Mouse (Mus musculus) heart, embryonic 16.5 days (tissue): Measurements from ENCODE around the gene Arfgap2. TPM values are rescaled to one million over a fixed set of nuclear protein-coding genes. Genes with fewer than 3 reads are reported as not detected.
"Not testable (repeated sequence)": the region's sequence is repeated elsewhere in the genome, so short reads cannot be mapped to it uniquely, and the experiment has no call there.

Source experiments
- ATAC-seq: fragments of 200-750 bp; cut with Nextera tagmentation; replicated peaks from 2 replicates; pipeline ENCODE4 v1.8.0; 2017; ENCODE audit warnings: moderate number of reproducible peaks; ENCODE audit not compliant: insufficient read depth, low FRiP score; ENCODE audit errors: extremely low read depth
- H3K27ac ChIP-seq: fragments of 300-500 bp; sonication (generic); 2 replicates; pipeline ENCODE4 v1.5.1; 2014; ENCODE audit warnings: mild to moderate bottlenecking, low read length, control low read depth, moderate library complexity
- H3K27me3 ChIP-seq: fragments of 300-500 bp; sonication (generic); 2 replicates; pipeline ENCODE4 v1.6.1; 2014; ENCODE audit warnings: low read length, mixed read lengths; ENCODE audit not compliant: control insufficient read depth, insufficient read depth
- H3K36me3 ChIP-seq: fragments of 300-500 bp; sonication (generic); 2 replicates; pipeline ENCODE4 v1.6.1; 2014; ENCODE audit not compliant: control insufficient read depth, insufficient read depth
- H3K4me1 ChIP-seq: fragments of 300-500 bp; sonication (generic); 2 replicates; pipeline ENCODE4 v1.6.1; 2014; ENCODE audit warnings: low read length, mixed read lengths; ENCODE audit not compliant: control insufficient read depth, insufficient read depth
- H3K4me2 ChIP-seq: fragments of 300-500 bp; sonication (generic); 2 replicates; pipeline ENCODE4 v1.6.1; 2014; ENCODE audit warnings: low read depth, mild to moderate bottlenecking, control low read depth, low read length
- H3K4me3 ChIP-seq: fragments of 300-500 bp; sonication (generic); 2 replicates; pipeline ENCODE4 v1.5.1; 2014; ENCODE audit warnings: mild to moderate bottlenecking, control low read depth, low read length
- H3K9ac ChIP-seq: fragments of 300-500 bp; sonication (generic); 2 replicates; pipeline ENCODE4 v1.6.1; 2014; ENCODE audit warnings: low read length, control low read depth
- H3K9me3 ChIP-seq: fragments of 300-500 bp; sonication (generic); replicated peaks from 2 replicates; pipeline ENCODE4 v1.6.1; 2016; ENCODE audit warnings: low read length; ENCODE audit not compliant: control insufficient read depth
- WGBS: fragments of 180-500 bp; shearing (Covaris S2); extraction: QIAGEN DNeasy Blood & Tissue Kit; methylation state at CpG from one replicate; pipeline ENCODE4 v1.1.7; 2014; 5-methylcytosine and 5-hydroxymethylcytosine counted together
- polyA plus RNA-seq: library from polyadenylated mRNA; unstranded; fragments of >200 nt; fragmentation: Nextera tagmentation; extraction: Ambion mirVana; gene quantifications from 2 replicates; pipeline ENCODE4 v1.2.1, GENCODE M21; 2015

Arfgap2 gene
- polyA plus RNA-seq: 64.9 and 68.9 TPM in 2 replicates

DNA sequence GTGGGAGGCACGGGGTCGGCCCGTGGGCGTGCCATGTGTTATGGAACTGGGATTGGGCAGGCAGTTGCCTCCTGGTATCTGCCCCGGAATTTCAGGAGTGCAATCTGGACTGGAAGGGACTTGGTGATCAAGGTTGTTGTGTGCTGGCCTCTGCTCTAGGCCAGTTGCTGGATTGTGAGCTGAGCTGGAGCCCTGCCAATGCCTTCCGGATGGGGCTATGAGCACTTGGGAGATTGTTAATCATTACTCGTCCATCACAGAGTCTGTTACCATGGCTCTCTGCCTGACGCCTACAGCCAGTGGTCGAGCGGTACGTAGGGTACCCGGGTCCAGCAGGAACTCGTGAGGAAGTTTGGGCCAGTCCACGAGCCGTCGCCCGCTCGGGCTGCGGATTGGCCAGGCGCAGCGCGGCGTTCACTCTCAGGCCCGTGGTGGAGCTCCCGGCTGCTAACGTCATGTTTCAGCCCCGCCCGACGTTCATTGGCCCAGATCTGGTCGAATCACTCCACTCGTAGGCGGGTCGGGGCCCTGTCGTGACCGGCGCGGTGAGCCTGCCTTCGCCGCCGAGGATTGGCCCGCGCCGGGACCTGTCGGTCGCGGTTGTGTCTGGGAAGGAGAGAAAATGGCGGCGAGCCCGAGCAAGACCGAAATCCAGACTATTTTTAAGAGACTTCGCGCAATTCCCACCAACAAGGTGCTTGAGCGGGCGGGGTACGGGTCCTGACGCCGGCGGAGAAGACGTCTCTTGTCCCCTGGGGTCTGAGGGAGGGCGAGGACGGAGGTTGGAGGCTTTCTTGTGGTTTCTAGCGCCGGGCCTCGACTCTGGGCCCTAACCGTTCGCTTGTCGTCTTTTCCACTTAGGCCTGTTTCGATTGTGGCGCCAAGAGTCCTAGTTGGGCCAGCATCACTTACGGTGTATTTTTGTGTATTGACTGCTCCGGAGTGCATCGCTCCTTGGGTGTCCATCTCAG, at the start of gene Arfgap2:
Gene Arfgap2 (plus strand): TSS at position 264 of the 971 bp plus-strand sequence.
- peak; percentile 99 for ATAC-seq
- Histone ChIP-seq H3K4me1 (peaks cover 12% of the 10 kb centered on the region), H3K36me3 (peaks cover 40% of the 10 kb centered on the region), H3K27me3 (no peaks in the 10 kb centered on the region), H3K27ac (peak within 1 kb of the TSS; percentile 91), H3K4me2 (peak within 1 kb of the TSS; percentile 74), H3K9ac (peak within 1 kb of the TSS; percentile 93), H3K9me3 (no peaks in the 10 kb centered on the region), H3K4me3 (peak within 1 kb of the TSS; percentile 86)
- under 1% methylated on average over 72 of the region's 72 CpGs for WGBS

DNA sequence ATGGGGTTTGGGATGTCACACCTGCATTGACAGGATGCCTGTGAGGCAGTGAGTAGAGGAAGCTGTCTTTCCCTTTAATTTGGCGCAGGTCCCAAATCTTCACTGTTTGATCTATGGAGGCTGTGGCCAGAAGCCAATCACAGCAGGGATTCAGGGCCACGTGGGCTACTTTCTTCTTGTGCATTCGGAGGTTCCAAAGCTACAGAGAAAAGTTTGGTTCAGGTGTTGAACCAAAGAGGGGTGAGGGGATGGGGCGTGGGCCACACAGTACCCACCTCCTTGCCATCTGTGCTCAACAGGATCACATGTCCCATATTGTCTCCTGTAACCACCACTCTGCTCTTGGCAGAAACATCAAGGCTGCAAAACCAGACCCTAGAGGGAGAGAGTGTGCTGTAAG, 47.7 kb upstream of the Arfgap2 start:
- ATAC-seq: no peak; the same call in 1 of the 2 replicates
- no peaks in the 10 kb centered on the region for H3K9me3 ChIP-seq
- WGBS: 58% methylated on average over 4 of the region's 4 CpGs
- H3K4me3 ChIP-seq: no peak overlapping the region
- no peaks in the 10 kb centered on the region for H3K27me3 ChIP-seq
- H3K4me2 ChIP-seq: no peak overlapping the region
- no peak overlapping the region for H3K9ac ChIP-seq
- H3K4me1 ChIP-seq: 0 out of 2 replicates have a peak, but pooled peaks cover 4% of the 10 kb centered on the region
- H3K36me3 ChIP-seq: peaks cover 6% of the 10 kb centered on the region
- H3K27ac ChIP-seq: no peak overlapping the region

DNA sequence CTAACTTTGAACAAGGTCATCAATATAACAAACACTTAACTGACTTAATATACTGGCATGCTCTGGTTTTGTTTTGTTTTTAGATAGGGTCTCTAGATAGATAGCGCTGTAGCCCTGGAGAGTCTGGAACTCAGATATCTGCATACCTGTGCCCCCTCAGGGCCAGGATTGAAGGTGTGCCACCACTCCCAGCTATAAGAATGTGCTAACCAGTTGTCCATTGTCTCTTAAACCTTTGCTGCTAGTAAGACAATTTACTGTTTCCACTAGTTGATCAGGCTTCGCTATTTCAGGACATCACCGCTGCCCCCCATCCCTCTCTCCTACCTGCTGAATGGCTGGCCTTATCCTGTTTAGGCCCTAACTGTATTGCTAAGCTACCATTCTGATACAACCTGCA, 44.3 kb upstream of the Arfgap2 start:
- H3K4me1 ChIP-seq: 0 out of 2 replicates have a peak, but pooled peaks cover 4% of the 10 kb centered on the region
- whole genome bisulfite sequencing: 98% methylated on average over 3 of the region's 3 CpGs
- no peaks in the 10 kb centered on the region for H3K9me3 ChIP-seq
- ATAC-seq: no peak
- H3K9ac ChIP-seq: no peak overlapping the region
- no peak overlapping the region for H3K4me2 ChIP-seq
- H3K4me3 ChIP-seq: no peak overlapping the region
- no peaks in the 10 kb centered on the region; the same call in 1 of the 2 replicates for H3K36me3 ChIP-seq
- H3K27ac ChIP-seq: no peak overlapping the region
- H3K27me3 ChIP-seq: no peaks in the 10 kb centered on the region

DNA sequence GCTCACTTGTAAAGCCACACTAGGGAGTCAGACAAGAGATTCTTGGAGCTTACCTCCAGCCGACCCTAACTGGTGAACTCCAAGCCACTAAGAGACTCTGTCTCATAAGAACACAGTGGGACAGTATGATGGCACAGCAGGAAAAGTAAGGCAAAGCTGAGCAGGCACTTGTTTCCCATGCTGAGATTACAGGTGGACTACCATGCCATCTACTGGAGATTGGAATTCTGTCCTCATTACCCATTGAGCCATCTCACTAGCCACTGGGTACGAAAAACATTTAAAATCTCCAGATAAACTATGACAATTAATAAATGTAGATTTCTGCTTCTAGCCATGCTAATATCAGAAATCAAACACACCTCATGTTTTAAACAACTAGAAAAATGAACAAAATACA, 41.2 kb upstream of the Arfgap2 start:
- no peak overlapping the region for H3K27ac ChIP-seq
- no peaks in the 10 kb centered on the region; the same call in 1 of the 2 replicates for H3K36me3 ChIP-seq
- no peaks in the 10 kb centered on the region for H3K4me1 ChIP-seq
- no peaks in the 10 kb centered on the region for H3K27me3 ChIP-seq
- no peak for ATAC-seq
- H3K9me3 ChIP-seq: no peaks in the 10 kb centered on the region
- no peak overlapping the region for H3K4me3 ChIP-seq
- no peak overlapping the region for H3K4me2 ChIP-seq
- no peak overlapping the region for H3K9ac ChIP-seq
- 80% methylated on average over 2 of the region's 2 CpGs for WGBS

DNA sequence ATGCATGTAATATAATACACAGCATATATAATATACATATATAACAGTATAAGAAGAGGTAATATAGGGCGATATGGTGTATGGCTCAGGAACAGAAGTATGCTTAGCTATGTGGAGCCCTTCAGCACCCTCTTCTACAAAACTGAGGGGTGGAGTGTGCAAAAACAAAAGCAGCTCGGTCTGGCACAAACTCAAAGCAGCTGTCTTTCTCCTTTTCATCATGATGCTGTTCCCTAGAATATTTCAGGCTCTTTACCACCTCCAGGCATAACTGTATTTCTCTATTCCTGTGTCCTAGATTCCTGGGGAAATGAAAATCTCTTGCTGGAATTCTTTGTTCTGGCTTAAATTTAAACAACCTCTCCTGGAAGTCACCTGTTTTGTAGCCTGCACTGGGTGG, 35.0 kb upstream of the Arfgap2 start:
- H3K9ac ChIP-seq: no peak overlapping the region
- no peaks in the 10 kb centered on the region for H3K4me1 ChIP-seq
- H3K36me3 ChIP-seq: no peaks in the 10 kb centered on the region
- no peak overlapping the region for H3K27ac ChIP-seq
- ATAC-seq: no peak
- no peaks in the 10 kb centered on the region for H3K9me3 ChIP-seq
- WGBS: 77% methylated on average over 2 of the region's 2 CpGs
- no peak overlapping the region for H3K4me2 ChIP-seq
- H3K4me3 ChIP-seq: no peak overlapping the region
- no peaks in the 10 kb centered on the region for H3K27me3 ChIP-seq

DNA sequence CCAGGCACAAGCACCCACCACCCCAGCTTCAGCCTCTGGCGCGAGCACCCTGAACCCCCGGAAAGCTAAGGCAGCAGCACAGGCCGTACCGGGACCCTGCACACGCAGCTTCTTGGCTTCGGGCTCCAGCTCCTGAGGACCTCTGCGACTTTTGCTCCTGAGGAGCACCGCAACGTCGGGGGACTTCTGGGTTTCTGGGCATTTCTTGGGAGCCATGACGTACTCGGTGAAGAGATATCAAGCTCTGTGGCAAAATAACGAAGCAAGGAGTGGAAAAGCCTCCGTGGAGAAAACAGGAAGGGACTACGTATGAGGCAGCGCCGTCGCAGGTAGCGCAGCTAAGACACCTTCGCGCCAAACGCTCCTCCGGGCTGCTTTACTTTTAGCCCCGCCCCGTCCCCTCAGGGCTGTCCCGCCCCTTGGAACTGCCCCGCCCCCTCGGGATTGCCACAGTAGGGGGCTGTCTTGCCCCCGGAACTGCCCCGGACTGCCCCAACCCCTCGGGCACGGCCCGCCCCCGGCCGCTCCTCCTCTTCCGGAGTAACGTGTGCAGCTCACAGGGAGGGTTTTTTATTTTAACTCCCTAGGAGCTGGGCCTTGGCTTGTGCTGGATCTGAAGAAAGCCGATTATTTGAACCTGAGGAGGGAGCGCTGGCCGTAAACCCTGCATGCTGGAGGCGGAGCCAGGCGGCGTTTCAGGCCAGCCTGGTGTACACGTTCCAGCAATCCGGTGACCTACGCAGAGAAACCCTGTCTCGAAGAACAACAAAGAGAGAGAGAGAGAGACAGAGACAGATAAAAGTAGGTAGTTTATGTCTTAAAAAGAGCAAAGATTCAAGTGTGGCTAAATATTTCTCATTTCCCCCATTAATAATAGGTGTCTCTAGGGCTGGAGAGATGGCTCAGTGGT, 27.9 kb upstream of the Arfgap2 start, which contains the start of gene Ddb2:
Gene Ddb2 (minus strand): TSS at position 382 of the 910 bp plus-strand sequence.
- Histone ChIP-seq H3K27me3 (no peaks in the 10 kb centered on the region), H3K36me3 (no peaks in the 10 kb centered on the region), H3K9me3 (no peaks in the 10 kb centered on the region), H3K4me3 (peak within 1 kb of the TSS; percentile 72), H3K27ac (peak within 1 kb of the TSS; percentile 95), H3K4me2 (peak within 1 kb of the TSS; percentile 90), H3K9ac (peak within 1 kb of the TSS; percentile 81), H3K4me1 (peaks cover 5% of the 10 kb centered on the region)
- peak; percentile 99 for ATAC-seq
- WGBS: under 1% methylated on average over 48 of the region's 48 CpGs

DNA sequence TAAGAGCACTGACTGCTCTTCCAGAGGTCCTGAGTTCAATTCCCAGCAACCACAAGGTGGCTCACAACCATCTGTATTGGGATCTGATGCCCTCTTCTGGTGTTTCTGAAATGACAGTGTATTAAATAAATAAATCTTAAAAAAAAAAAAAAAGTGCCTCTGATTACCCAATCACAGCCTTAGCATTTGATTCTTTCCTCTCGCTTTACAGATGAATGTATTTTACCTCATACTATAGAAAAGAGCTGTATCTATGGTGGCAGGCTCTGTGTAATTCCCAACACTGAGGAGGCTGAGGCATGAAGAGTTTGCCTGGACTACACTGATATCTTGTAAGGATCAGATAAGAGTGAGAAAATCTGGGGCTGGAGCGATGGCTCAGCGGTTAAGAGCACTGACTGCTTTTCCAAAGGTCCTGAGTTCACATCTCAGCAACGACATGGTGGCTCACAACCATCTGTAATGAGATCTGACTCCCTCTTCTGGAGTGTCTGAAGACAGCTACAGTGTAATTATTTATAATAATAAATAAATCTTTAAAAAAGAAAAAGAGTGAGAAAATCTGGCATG, 27.2 kb upstream of the Arfgap2 start:
- H3K9me3 ChIP-seq, H3K36me3 ChIP-seq, H3K4me1 ChIP-seq, H3K27me3 ChIP-seq: not testable (repeated sequence)
- peak overlapping the region; percentile 72 for H3K4me3 ChIP-seq
- peak overlapping the region; percentile 74; the same call in 1 of the 2 replicates for H3K9ac ChIP-seq
- peak; percentile 10; the same call in 1 of the 2 replicates for ATAC-seq
- H3K4me2 ChIP-seq: peak overlapping the region; percentile 90
- peak overlapping the region; percentile 95 for H3K27ac ChIP-seq
- 12% methylated on average over 4 of the region's 4 CpGs for WGBS

DNA sequence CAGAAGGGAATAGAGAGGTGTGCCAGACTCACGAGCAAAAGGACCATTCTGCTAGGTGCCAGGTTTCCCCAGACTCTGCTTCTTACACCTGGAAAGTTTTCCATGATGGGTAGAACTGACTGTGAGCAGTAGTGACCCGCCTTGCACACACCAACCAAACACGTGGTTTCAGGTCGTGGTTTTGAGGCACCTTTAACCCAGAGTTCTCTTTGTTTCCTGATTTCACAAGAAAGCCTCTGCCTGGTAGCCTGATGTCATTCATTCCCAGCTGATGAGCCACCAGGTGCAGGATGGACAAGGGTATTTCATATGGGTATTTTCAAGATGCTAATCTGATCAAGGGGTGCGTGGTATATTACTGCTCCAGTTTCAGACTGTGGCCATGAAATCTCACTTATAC, 22.2 kb upstream of the Arfgap2 start:
- 63% methylated on average over 5 of the region's 5 CpGs for WGBS

More for the DNA sequence above, 22.2 kb upstream of the Arfgap2 start:
- no peaks in the 10 kb centered on the region for H3K36me3 ChIP-seq
- no peaks in the 10 kb centered on the region for H3K9me3 ChIP-seq
- H3K27me3 ChIP-seq: no peaks in the 10 kb centered on the region
- ATAC-seq: no peak
- no peaks in the 10 kb centered on the region for H3K4me1 ChIP-seq
- no peak overlapping the region for H3K9ac ChIP-seq
- H3K4me3 ChIP-seq: no peak overlapping the region
- no peak overlapping the region for H3K4me2 ChIP-seq
- H3K27ac ChIP-seq: no peak overlapping the region
